Mouse (Mus musculus) embryonic fibroblast, embryonic 13.5 days (primary cell): Measurements from ENCODE around the gene Nup210l. TPM values are rescaled to one million over a fixed set of nuclear protein-coding genes. Genes with fewer than 3 reads are reported as not detected.

ENCODE experiments used
- H3K27ac ChIP-seq: 2 replicates; pipeline ENCODE4 v1.5.1; 2012; ENCODE audit warnings: low read length, control low read depth, inconsistent platforms; ENCODE audit not compliant: insufficient read depth
- H3K4me1 ChIP-seq: 2 replicates; pipeline ENCODE4 v1.6.1; 2011; ENCODE audit warnings: low read length; ENCODE audit not compliant: control insufficient read depth, insufficient read depth
- H3K4me3 ChIP-seq: 2 replicates; pipeline ENCODE4 v1.5.1; 2011; ENCODE audit warnings: mild to moderate bottlenecking, control low read depth, low read length; ENCODE audit not compliant: insufficient read depth
- CTCF ChIP-seq: IDR thresholded peaks from 2 replicates; pipeline ENCODE4 v1.5.1; 2011; ENCODE audit warnings: mild to moderate bottlenecking, control low read depth, low read length, moderate library complexity, borderline replicate concordance; ENCODE audit not compliant: insufficient read depth
- POLR2A ChIP-seq: IDR thresholded peaks from 2 replicates; pipeline ENCODE4 v1.6.1; 2011; ENCODE audit warnings: low read depth, mild to moderate bottlenecking, control low read depth, low read length, moderate library complexity
- polyA plus RNA-seq: library from polyadenylated mRNA; stranded (reverse); fragments of >200 nt; gene quantifications from 2 replicates; pipeline ENCODE4 v1.2.4, GENCODE M21; 2011; ENCODE audit warnings: low read depth; ENCODE audit not compliant: missing spikeins, insufficient read length

Gene Nup210l
- polyA plus RNA-seq, 1 experiment, result 0.86 TPM

DNA sequence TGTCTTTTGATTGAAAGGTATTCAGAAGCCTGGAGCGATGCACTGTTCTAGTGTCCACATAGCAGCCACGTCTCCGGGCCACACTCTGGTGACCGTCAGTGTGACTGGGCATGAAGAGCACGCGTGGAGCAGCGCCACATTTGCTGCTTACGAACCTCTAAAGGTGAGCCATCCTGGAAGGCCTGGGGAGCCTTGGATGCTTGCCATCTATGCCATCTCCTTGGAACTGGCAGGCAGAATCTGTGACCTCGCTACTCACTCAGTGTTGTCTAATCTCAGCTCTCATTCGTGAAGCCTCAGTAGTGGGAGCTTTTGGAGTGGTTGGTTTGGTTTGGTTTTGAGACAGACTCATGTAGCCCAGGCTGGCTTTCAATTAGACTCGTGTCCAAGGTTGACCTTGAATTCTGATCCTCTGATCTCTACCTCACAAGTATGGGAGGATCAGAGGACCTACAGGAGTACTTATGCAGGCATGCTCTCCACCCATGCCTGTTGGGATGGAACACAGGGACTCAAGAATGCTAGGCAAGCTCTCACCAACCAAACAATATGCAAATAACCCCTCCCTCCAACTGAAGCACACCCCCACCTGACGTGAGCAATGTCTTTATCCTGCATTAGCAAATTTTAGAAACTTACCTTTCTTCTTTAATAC, 47.3 kb downstream of the Nup210l start:
- TF ChIP-seq POLR2A, result no peak
- TF ChIP-seq CTCF, result no peak
- H3K4me3 ChIP-seq, result no peak overlapping the region
- H3K27ac ChIP-seq, result no peak overlapping the region
- no peaks in the 10 kb centered on the region for H3K4me1 ChIP-seq

DNA sequence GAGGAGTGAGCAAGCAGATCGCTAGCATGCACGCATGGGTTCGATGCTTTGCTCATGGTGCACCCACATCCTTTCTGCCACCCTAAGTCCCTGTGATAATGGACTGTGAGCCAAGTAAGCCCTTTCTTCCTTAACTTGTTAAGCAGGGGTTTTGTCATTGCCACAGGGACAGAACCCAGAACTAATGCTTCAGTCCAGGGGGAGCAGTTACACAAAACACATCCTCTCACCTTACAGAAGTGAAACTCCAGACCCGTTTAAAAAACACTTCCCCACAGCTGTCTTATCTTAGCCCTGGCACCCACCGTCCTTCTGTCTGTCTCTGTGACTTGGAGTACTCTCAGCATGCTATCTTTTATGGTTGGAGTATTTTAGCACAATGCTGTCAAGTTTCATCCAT, 52.1 kb downstream of the Nup210l start:
- TF ChIP-seq POLR2A (no peak), CTCF (no peak)
- Histone ChIP-seq H3K4me3 (no peak overlapping the region), H3K4me1 (no peaks in the 10 kb centered on the region), H3K27ac (no peak overlapping the region)

DNA sequence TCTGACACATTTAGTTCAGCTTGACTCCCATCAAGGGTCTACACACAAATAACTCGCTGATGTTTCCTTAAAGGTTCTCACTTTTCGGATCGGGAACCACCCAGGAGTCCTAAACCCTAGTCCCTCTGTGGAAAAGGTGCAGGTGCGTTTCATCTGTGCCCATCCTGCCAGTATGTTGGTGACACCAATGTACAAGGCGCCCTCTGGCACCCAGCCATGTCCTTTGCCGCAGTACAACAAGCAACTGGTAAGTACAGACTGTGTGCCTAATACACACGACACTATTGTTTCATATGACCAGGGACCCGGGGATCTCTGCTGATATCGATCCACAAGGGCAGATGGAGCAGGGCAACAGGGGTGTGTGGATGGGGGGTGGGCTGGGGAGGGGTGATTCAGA, 55.8 kb downstream of the Nup210l start:
- no peak for TF ChIP-seq CTCF
- no peak for TF ChIP-seq POLR2A
- Histone ChIP-seq H3K4me1 (no peaks in the 10 kb centered on the region), H3K27ac (no peak overlapping the region), H3K4me3 (no peak overlapping the region)

DNA sequence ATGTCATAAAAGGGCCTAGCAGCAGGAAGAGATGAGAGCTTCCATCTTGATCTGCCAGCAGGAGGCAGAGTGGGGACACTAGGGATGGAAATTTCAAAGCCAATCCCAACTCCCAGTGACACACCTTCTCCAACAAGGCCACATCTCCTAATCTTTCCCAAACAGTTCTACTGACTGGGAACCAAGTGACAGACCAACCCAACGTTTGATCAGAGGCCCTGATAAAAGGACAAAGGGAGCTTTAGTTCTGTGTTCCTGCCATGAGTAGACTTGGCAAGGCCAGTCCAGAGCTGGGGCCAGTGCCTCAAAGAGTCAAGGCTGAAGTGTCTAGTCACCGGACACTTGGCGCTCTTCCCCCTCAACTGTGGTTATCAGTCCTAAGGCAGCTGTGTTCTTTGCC, 57.6 kb downstream of the Nup210l start:
- H3K27ac ChIP-seq, result no peak overlapping the region
- TF ChIP-seq POLR2A (no peak), CTCF (no peak)
- no peaks in the 10 kb centered on the region for H3K4me1 ChIP-seq

DNA sequence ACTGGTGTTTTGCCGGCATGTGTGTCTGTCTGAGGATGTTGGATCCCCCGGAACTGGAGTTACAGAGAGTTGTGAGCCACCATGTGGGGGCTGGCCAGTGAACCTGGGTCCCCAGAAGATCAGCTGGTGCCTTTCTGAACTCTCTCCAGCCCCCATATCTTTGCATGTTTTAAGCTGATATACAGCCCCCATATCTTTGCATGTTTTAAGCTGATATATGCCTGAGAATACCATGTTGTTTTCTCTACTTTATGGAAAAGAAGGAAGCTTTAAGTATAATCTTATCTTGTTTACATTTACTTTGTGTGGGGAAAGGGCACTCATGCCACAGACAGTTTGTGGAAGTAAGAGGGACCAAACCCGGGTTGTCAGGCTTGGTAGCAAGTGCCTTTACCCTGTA, 75.6 kb downstream of the Nup210l start:
- no peak for TF ChIP-seq POLR2A
- TF ChIP-seq CTCF, result no peak
- no peak overlapping the region for H3K27ac ChIP-seq
- H3K4me3 ChIP-seq, result no peak overlapping the region
- H3K4me1 ChIP-seq, result no peaks in the 10 kb centered on the region

More for the DNA sequence above, 57.6 kb downstream of the Nup210l start:
- no peak overlapping the region for H3K4me3 ChIP-seq

DNA sequence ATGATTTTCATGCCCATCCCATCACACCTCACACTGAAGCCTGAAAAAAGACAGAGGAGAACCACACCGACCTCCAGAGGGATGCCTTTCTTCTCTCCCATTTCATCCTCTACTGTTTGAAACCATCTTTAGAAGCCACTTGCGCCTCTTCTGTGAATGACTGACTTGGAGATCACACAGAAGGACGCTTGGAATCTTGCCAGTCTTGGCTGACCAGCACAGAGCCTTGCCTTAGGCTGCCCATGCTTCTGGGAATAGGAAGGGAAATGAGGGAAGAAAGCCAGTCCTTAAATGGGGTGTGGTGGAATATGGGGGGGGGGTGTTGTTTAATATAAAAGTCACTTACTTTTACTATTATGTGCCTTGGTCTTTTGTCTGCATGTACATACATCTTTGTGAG, 79.6 kb downstream of the Nup210l start:
- H3K4me1 ChIP-seq, result no peaks in the 10 kb centered on the region
- H3K4me3 ChIP-seq, result no peak overlapping the region
- TF ChIP-seq CTCF (no peak), POLR2A (no peak)
- no peak overlapping the region for H3K27ac ChIP-seq

DNA sequence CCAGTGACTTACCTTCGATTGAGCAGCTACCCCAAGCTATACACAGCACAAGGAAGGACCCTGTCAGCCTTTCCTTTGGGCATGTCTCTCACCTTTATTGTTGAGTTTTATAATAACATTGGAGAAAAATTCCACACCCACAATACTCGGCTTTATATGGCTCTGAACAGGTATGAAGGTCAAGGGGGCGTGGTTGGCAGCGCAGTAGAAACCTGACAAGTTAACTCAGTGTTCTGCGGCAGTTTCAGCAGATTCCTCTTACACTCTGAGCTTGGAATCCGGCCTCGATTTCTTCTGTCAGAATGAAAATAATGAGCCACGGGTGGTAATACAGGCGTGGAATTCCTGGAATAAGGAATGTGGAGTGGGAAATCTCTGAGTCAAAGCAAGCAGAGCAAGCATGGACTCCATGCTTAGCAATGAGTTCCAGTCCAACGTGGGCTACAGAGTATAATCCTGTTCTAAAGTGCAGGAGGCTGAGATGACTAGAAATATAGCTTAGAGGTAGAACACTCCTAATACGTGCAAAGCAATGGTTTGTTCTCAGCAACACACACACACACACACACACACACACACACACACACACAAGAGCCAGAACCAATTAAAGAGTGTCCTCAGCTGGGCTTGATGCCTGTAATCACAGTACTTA, 87.1 kb downstream of the Nup210l start:
- no peaks in the 10 kb centered on the region for H3K4me1 ChIP-seq
- no peak overlapping the region for H3K4me3 ChIP-seq
- no peak overlapping the region for H3K27ac ChIP-seq
- TF ChIP-seq CTCF (no peak), POLR2A (no peak)

DNA sequence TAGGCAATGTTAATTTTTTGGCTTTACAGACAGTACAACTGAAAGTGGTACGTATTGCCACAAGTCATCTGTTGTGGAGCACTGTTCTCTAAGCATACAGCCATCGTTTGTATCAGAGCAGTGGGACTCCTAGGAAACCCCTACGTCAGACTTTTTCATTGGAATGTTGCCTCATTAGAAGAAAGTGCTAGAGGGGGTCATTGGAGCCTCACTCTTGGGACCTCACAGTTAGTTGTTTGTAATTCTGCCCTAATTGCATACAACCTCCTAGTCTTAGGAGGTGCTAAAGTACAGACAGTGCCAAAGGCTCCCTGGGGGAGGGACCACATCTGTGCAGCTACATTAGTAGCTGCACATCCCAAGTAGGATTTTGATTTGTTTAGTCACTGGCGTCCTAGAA, 90.8 kb downstream of the Nup210l start:
- TF ChIP-seq CTCF (no peak), POLR2A (no peak)
- no peaks in the 10 kb centered on the region; the same call in 1 of the 2 replicates for H3K4me1 ChIP-seq
- no peak overlapping the region for H3K4me3 ChIP-seq
- H3K27ac ChIP-seq, result no peak overlapping the region

DNA sequence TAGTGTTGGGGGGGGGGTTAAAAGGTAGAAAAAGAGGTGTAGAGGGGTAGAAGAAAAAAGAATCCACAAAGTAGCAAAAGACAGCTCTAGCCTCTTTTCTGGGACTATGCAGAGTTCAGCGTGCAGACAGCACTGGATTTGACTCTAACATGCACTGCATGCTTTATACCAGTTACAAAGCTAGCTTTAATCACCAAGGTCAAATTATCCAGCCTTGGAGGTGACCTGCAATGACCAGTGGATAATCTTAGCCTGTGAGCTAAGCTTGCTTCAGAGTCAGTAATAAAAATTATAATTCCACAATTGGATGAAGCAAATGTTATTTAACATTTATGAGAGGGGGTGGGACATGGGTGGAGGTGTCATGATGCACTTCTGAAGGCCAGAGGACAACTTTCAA, 91.7 kb downstream of the Nup210l start:
- no peak for TF ChIP-seq CTCF
- TF ChIP-seq POLR2A, result no peak
- no peaks in the 10 kb centered on the region; the same call in 1 of the 2 replicates for H3K4me1 ChIP-seq
- H3K27ac ChIP-seq, result no peak overlapping the region
- no peak overlapping the region for H3K4me3 ChIP-seq

DNA sequence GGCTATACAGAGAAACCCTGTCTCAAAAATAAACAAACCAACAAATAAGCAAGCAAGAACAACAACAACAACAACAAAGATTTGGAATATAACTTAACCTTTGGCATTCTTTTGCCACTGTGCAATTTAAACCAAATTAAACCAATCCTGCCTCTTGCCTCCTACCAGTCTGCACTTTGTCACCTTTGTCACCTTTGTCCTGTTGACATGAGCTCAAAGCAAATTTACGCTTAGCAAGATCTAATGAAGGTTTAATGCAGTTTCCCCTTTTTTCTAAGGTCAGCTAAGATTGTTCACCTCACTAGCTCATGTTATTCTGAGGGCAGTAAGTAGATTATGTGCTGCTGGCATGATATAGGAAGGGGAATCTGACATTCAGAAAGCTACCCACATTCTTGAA, 93.6 kb downstream of the Nup210l start:
- TF ChIP-seq POLR2A (no peak), CTCF (no peak)
- Histone ChIP-seq H3K4me3 (no peak overlapping the region), H3K4me1 (no peaks in the 10 kb centered on the region; the same call in 1 of the 2 replicates), H3K27ac (peak overlapping the region; percentile 37; the same call in 1 of the 2 replicates)

DNA sequence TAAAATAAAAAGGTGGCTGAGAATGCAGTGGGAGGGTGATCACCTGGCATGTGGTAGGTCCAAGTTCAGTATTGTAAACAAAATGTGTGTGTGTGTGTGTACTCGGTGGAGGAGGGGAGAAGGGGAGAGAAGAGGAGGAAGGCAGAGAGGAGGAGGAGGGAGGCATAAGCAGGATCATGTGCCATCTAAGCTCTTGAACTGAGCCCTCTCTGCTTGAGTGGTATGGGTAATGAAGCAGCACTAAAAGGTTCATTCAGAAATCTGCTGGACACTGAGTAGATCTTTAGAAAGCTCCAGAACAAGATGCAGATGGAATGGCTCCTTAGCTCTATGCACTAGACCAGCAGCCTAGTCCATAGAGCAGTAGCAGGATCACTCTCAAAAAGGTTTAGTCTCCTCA, 99.0 kb downstream of the Nup210l start:
- H3K4me3 ChIP-seq, result no peak overlapping the region
- H3K27ac ChIP-seq, result no peak overlapping the region
- no peaks in the 10 kb centered on the region; the same call in 1 of the 2 replicates for H3K4me1 ChIP-seq
- TF ChIP-seq CTCF, result no peak
- no peak for TF ChIP-seq POLR2A

DNA sequence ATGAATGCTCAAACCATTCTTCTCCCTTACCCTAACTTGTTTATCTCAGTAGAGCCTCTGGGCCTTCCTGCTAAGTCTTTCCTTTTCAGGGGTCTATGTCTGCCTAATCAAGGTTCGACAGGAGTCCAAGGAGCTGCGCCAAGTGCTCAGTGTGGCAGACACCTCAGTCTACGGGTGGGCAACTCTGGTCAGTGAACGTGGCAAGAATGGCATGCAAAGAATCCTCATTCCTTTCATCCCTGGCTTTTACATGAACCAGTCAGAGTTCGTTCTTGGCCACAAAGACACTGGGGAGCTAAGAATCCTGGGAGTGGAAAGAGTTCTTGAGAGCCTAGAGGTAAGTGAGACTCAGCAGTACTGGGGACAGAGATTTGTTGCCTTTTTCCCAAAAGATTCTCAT, 99.7 kb downstream of the Nup210l start:
- TF ChIP-seq POLR2A (no peak), CTCF (no peak)
- H3K4me3 ChIP-seq, result no peak overlapping the region
- no peaks in the 10 kb centered on the region; the same call in 1 of the 2 replicates for H3K4me1 ChIP-seq
- H3K27ac ChIP-seq, result no peak overlapping the region
